Mouse (Mus musculus): Measurements from ENCODE around the gene Mrps21.

- TF ChIP-seq TAL1 (conservative IDR thresholded peaks at IDR 0.05; ENCODE audit: low read depth, low read length) (no peak), CTCF (IDR thresholded peaks at IDR 0.05; ENCODE audit: low read depth, low read length) (no peak), POLR2AphosphoS5 (IDR thresholded peaks at IDR 0.05; ENCODE audit: insufficient replicate concordance, low read depth, low read length) (no peak)
Observed at GRCm38 (mm10) chr3:95892066-95893052, 21.0 kb upstream of the Mrps21 start.
